Mouse (Mus musculus): ENCODE results near the gene Apobec1. TPM values are rescaled to one million over a fixed set of nuclear protein-coding genes. Genes with fewer than 3 reads are reported as not detected.

Apobec1 gene
- total and polyA plus RNA-seq, 3 experiments: 4.5 to 5.8 TPM; not detected in 1

DNA sequence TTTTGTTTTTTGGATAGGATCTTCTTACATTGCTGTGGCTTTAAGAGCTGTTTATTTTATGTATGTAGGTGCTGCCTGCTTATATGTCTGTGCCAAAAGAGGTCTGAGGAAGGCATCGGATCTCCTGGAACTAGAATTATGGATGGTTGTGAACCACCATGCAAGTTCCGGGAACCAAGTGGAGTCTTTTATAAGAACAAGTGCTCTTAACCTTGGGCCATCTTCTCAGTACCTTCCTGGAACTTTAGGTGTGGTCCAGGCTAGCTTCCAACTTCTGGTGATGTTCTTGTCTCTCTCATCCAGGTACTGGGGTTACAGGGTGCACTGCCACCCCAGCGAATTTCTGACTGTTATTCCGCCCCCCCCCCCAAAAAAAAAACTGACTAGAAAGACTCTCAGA, 10.2 kb upstream of the Apobec1 start:
- Histone ChIP-seq H3K79me2 (ENCODE audit: control insufficient read depth, insufficient read depth, low read length, poor library complexity) (peaks cover 17% of the 10 kb centered on the region), H3K4me1 (ENCODE audit: control insufficient read depth in 1 of 2, insufficient read depth in 2 of 2, low read length in 2 of 2) (peaks cover 4 to 10% of the 10 kb centered on the region in 2 experiments; a peak in 3 of 4 replicates), H3K9ac (ENCODE audit: control insufficient read depth, low read depth, low read length, poor library complexity, severe bottlenecking) (no peak overlapping the region), H3K4me3 (ENCODE audit: control insufficient read depth in 1 of 2, insufficient read depth in 1 of 2, low read depth in 2 of 2, low read length in 2 of 2) (no peak overlapping the region), H3K36me3 (ENCODE audit: control insufficient read depth in 1 of 2, insufficient read depth in 2 of 2, low read length in 2 of 2) (peaks cover 0 to 8% of the 10 kb centered on the region in 2 experiments; a peak in 2 of 4 replicates), H3K27ac (ENCODE audit: control insufficient read depth, low read depth, low read length) (no peak overlapping the region), H3K9me3 (replicated peaks; ENCODE audit: insufficient read depth, low read length) (no peaks in the 10 kb centered on the region), H3K27me3 (ENCODE audit: control insufficient read depth in 1 of 2, insufficient read depth in 2 of 2, low read length in 2 of 2) (0 out of 4 replicates have a peak, but pooled peaks cover 0 to 1% of the 10 kb centered on the region in 2 experiments)
- DNase-seq (ENCODE audit: low read depth, low spot score): no peak
- TF ChIP-seq RCOR1 (IDR thresholded peaks at IDR 0.05; ENCODE audit: low read depth, low read length) (no peak), SIN3A (IDR thresholded peaks at IDR 0.05; ENCODE audit: low read length) (no peak), SMC3 (IDR thresholded peaks at IDR 0.05; ENCODE audit: low read depth, low read length) (no peak), NRF1 (IDR thresholded peaks at IDR 0.05; ENCODE audit: insufficient read depth, low read depth, low read length, poor library complexity, severe bottlenecking) (no peak), USF1 (IDR thresholded peaks at IDR 0.05; ENCODE audit: low read depth, low read length) (no peak), POLR2AphosphoS5 (IDR thresholded peaks at IDR 0.05; ENCODE audit: borderline replicate concordance, low read depth, low read length) (no peak), ELF1 (IDR thresholded peaks at IDR 0.05; ENCODE audit: low read depth, low read length) (no peak), MAX (IDR thresholded peaks at IDR 0.05; ENCODE audit: low read length) (no peak), CHD2 (IDR thresholded peaks at IDR 0.05; ENCODE audit: low read length) (no peak)

DNA sequence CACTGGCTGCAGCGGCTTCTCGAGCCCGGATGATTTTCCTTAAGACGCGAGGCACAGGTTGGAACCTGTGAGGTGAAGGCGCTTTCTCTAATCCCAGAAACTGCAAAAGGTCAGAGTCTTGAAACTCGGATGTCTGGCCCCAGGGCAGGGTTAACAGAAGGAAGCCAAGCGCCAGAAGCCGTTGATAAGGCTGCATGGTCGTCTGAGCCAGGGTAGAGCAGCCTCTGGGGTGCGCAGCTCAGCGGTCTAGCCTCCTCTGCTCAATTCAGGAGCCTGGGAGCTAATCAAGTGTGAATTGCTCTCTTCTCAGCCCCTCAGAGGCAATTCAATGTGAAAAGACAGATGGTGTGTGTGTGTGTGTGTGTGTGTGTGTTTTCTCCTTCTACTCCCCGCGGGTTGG, 7.5 kb upstream of the Apobec1 start, which contains the start of gene Gdf3:
TSS of gene Gdf3 (minus strand) at position 317 of the 400 bp plus-strand sequence.
- Histone ChIP-seq H3K9me3 (replicated peaks; ENCODE audit: insufficient read depth, low read length) (no peaks in the 10 kb centered on the region), H3K36me3 (ENCODE audit: control insufficient read depth in 1 of 2, insufficient read depth in 2 of 2, low read length in 2 of 2) (peaks cover 0 to 12% of the 10 kb centered on the region in 2 experiments; a peak in 3 of 4 replicates), H3K4me3 (ENCODE audit: control insufficient read depth in 1 of 2, insufficient read depth in 1 of 2, low read depth in 2 of 2, low read length in 2 of 2) (peak within 1 kb of the TSS; percentile 66 to 76), H3K79me2 (ENCODE audit: control insufficient read depth, insufficient read depth, low read length, poor library complexity) (peaks cover 24% of the 10 kb centered on the region), H3K9ac (ENCODE audit: control insufficient read depth, low read depth, low read length, poor library complexity, severe bottlenecking) (peak within 1 kb of the TSS; percentile 78), H3K27me3 (ENCODE audit: control insufficient read depth in 1 of 2, insufficient read depth in 2 of 2, low read length in 2 of 2) (no peaks in the 10 kb centered on the region), H3K27ac (ENCODE audit: control insufficient read depth, low read depth, low read length) (peak within 1 kb of the TSS; percentile 86), H3K4me1 (ENCODE audit: control insufficient read depth in 1 of 2, insufficient read depth in 2 of 2, low read length in 2 of 2) (peaks cover 4 to 14% of the 10 kb centered on the region in 2 experiments; a peak in 3 of 4 replicates)
- TF ChIP-seq CHD2 (IDR thresholded peaks at IDR 0.05; ENCODE audit: low read length): no peak
- no peak for TF ChIP-seq UBTF (IDR thresholded peaks at IDR 0.05; ENCODE audit: borderline replicate concordance, insufficient read depth, low read depth, low read length)
- TF ChIP-seq NELFE (IDR thresholded peaks at IDR 0.05; ENCODE audit: low read depth, low read length): peak; percentile 2; the same call in 1 of the 2 replicates
- TF ChIP-seq EP300 (IDR thresholded peaks at IDR 0.05; ENCODE audit: low read depth in 1 of 2, low read length in 2 of 2): peak in 1 of 2 experiments; percentile 56; a peak in 1 of 4 replicates
- TF ChIP-seq POLR2A (IDR thresholded peaks at IDR 0.05; ENCODE audit: control insufficient read depth in 1 of 2, insufficient read depth in 1 of 2, low read depth in 1 of 2, low read length in 2 of 2, poor library complexity in 1 of 2): peak; percentile 34 to 56; a peak in 1 of 4 replicates
- TF ChIP-seq TBP (IDR thresholded peaks at IDR 0.05; ENCODE audit: low read depth, low read length): peak; percentile 66
- no peak for TF ChIP-seq ZNF384 (IDR thresholded peaks at IDR 0.05; ENCODE audit: low read depth, low read length)
- no peak for TF ChIP-seq MYC (IDR thresholded peaks at IDR 0.05; ENCODE audit: low read depth, low read length)
- no peak for TF ChIP-seq ZMIZ1 (IDR thresholded peaks at IDR 0.05; ENCODE audit: low read depth, low read length)
- TF ChIP-seq MAX (IDR thresholded peaks at IDR 0.05; ENCODE audit: low read length): no peak
- TF ChIP-seq CTCF (IDR thresholded peaks at IDR 0.05 in 2 of 3, conservative IDR thresholded peaks at IDR 0.05 in 1 of 3; ENCODE audit: control insufficient read depth in 1 of 3, insufficient read depth in 1 of 3, low read depth in 2 of 3, low read length in 3 of 3, poor library complexity in 1 of 3, severe bottlenecking in 1 of 3): 0 out of 6 replicates have a peak, but pooled peaks of 1 of the 3 experiments have one; percentile 19
- peak; percentile 40; the same call in 1 of the 2 replicates for TF ChIP-seq NRF1 (IDR thresholded peaks at IDR 0.05; ENCODE audit: insufficient read depth, low read depth, low read length, poor library complexity, severe bottlenecking)
- DNase-seq (ENCODE audit: low read depth, low spot score): peak; percentile 85

All from MEL (cell line).